Mouse (Mus musculus): ENCODE measurements around the gene Mprip. TPM values are rescaled to one million over a fixed set of nuclear protein-coding genes. Genes with fewer than 3 reads are reported as not detected.
A peak's percentile ranks its signal among the peaks of the same experiment; 100 is the strongest.

Mprip gene
- polyA plus RNA-seq, 2 experiments: 87.1 to 122 TPM

- WGBS: 0% methylated on average over 13 of the region's 82 CpGs
- 0 out of 2 replicates have a peak, but pooled peaks have one; percentile 63 for TF ChIP-seq POLR2A (IDR thresholded peaks at IDR 0.05; ENCODE audit: borderline replicate concordance, extremely low read depth, insufficient read depth, insufficient read length)
These were observed 1.2 kb downstream of the Mprip start for GRCm38 (mm10) chr11:59662249-59662788.

DNA sequence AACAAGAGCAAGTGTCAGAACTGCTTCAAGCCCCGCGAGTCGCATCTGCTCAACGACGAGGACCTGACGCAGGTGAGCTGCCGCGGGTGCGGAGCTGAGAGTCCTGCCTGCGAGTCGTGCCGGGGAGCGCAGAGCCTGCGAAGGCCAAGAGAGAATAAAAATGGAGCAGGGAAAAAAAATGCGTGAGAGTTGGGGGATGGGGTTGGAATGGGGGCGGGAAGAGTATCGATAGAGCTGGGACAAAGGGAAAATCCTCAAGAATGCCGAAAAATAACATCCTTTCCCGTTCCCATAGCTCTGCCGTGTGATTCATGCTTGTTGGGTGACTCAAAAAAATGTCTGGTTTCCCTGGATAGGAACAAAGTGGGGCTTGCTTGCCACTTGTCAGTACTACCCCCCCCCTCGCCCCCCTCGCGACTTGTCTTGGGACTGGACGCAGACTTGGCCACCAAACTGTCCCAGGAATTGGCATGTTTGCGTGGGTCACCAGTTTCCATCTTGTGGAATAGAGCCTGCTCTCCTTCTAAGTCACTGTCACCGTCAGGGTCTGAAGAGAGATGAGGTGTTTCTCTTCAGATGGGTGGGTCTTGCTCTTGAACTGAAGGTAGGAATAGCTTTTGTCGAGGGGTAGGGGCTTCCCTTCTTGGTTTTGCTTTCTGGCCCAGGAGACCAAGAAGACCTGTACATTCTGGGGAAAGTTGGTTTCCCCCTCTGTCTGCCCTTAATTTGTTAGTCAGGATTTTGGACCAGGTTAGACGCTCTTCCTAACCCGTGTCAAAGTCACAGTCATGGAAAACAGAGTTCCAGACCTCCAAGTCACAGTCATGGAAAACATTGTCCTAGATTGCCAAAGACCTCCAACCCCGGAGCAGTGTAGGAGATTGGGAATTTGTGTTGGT lies 2.0 kb downstream of the Mprip start:
- ATAC-seq (ENCODE audit: low FRiP score, low read depth): no peak
- peak overlapping the region; percentile 82 for H3K9ac ChIP-seq (ENCODE audit: low read depth, low read length, severe bottlenecking)
- H3K27ac ChIP-seq (replicated peaks; ENCODE audit: low read depth, low read length): peak overlapping the region; percentile 80; the same call in 1 of the 2 replicates
- H3K4me1 ChIP-seq (ENCODE audit: control insufficient read depth, insufficient read depth, low read length): peaks cover 37% of the 10 kb centered on the region
- H3K4me3 ChIP-seq (replicated peaks; ENCODE audit: low read length): peak overlapping the region; percentile 64
- H3K36me3 ChIP-seq (ENCODE audit: control insufficient read depth, insufficient read depth, low read length): no peaks in the 10 kb centered on the region
- peak overlapping the region; percentile 85 for H3K4me2 ChIP-seq (replicated peaks; ENCODE audit: low read depth, low read length, severe bottlenecking)
- 2% methylated on average over 30 of the region's 30 CpGs for WGBS
- DNase-seq (ENCODE audit: low spot score): no peak
- TF ChIP-seq POLR2A (IDR thresholded peaks at IDR 0.05; ENCODE audit: borderline replicate concordance, extremely low read depth, insufficient read depth, insufficient read length): no peak
- no peaks in the 10 kb centered on the region for H3K27me3 ChIP-seq (ENCODE audit: control insufficient read depth, insufficient read depth, low read length)
- H3K9me3 ChIP-seq (ENCODE audit: control insufficient read depth, low read length): no peaks in the 10 kb centered on the region

More at GRCm38 (mm10) chr11:59662249-59662788, 1.2 kb downstream of the Mprip start:
- peaks cover 37% of the 10 kb centered on the region for H3K4me1 ChIP-seq (ENCODE audit: control insufficient read depth, insufficient read depth, low read length)
- no peaks in the 10 kb centered on the region for H3K36me3 ChIP-seq (ENCODE audit: control insufficient read depth, insufficient read depth, low read length)
- H3K4me2 ChIP-seq (replicated peaks; ENCODE audit: low read depth, low read length, severe bottlenecking): peak overlapping the region; percentile 85
- peak overlapping the region; percentile 80 for H3K27ac ChIP-seq (replicated peaks; ENCODE audit: low read depth, low read length)
- no peaks in the 10 kb centered on the region for H3K27me3 ChIP-seq (ENCODE audit: control insufficient read depth, insufficient read depth, low read length)
- H3K4me3 ChIP-seq (replicated peaks; ENCODE audit: low read length): peak overlapping the region; percentile 64
- peak; percentile 99 for ATAC-seq (ENCODE audit: low FRiP score, low read depth)
- peak overlapping the region; percentile 82 for H3K9ac ChIP-seq (ENCODE audit: low read depth, low read length, severe bottlenecking)
- DNase-seq (ENCODE audit: low spot score): peak; percentile 97
- no peaks in the 10 kb centered on the region for H3K9me3 ChIP-seq (ENCODE audit: control insufficient read depth, low read length)

DNA sequence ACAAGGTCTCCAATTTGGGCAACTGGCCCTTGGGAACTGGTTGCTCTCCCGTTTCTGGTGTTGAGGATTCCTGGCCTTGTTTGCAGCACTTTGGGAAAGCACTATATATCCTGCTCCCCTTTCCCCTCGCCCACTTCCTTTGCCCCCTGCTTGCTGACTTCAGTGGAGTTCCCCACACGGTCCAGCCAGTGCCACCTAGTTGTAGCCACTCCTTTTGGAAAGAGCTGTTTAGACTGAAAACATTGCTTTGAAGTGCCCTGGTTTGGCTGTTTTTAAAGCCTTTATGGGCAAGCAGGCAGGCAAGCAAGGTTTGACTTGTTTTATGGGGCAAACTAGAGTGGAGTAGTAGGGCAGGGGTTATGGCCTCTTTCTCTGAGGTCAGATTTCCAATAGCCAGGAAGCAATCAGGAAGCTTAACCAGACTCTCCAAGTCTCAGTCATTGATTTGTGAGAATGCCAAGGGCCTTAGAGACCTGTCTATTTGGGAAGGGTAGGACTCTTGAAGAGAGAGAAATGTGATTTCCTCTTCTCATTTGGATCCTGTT lies 2.7 kb downstream of the Mprip start:
- no peak overlapping the region for H3K27ac ChIP-seq (replicated peaks; ENCODE audit: low read depth, low read length)
- peak overlapping the region; percentile 85 for H3K4me2 ChIP-seq (replicated peaks; ENCODE audit: low read depth, low read length, severe bottlenecking)
- no peak for TF ChIP-seq POLR2A (IDR thresholded peaks at IDR 0.05; ENCODE audit: borderline replicate concordance, extremely low read depth, insufficient read depth, insufficient read length)
- peak overlapping the region; percentile 64 for H3K4me3 ChIP-seq (replicated peaks; ENCODE audit: low read length)
- H3K4me1 ChIP-seq (ENCODE audit: control insufficient read depth, insufficient read depth, low read length): peaks cover 37% of the 10 kb centered on the region
- no peak for DNase-seq (ENCODE audit: low spot score)
- no peaks in the 10 kb centered on the region for H3K36me3 ChIP-seq (ENCODE audit: control insufficient read depth, insufficient read depth, low read length)
- WGBS: 11% methylated on average over 3 of the region's 3 CpGs
- no peaks in the 10 kb centered on the region for H3K27me3 ChIP-seq (ENCODE audit: control insufficient read depth, insufficient read depth, low read length)
- peak overlapping the region; percentile 82 for H3K9ac ChIP-seq (ENCODE audit: low read depth, low read length, severe bottlenecking)
- H3K9me3 ChIP-seq (ENCODE audit: control insufficient read depth, low read length): no peaks in the 10 kb centered on the region
- ATAC-seq (ENCODE audit: low FRiP score, low read depth): no peak

- peaks cover 37% of the 10 kb centered on the region for H3K4me1 ChIP-seq (ENCODE audit: control insufficient read depth, insufficient read depth, low read length)
- no peak for ATAC-seq (ENCODE audit: low FRiP score, low read depth)
- H3K4me2 ChIP-seq (replicated peaks; ENCODE audit: low read depth, low read length, severe bottlenecking): peak overlapping the region; percentile 8; the same call in 1 of the 2 replicates
- DNase-seq (ENCODE audit: low spot score): peak; percentile 23
- peak overlapping the region; percentile 28 for H3K9ac ChIP-seq (ENCODE audit: low read depth, low read length, severe bottlenecking)
- no peaks in the 10 kb centered on the region for H3K9me3 ChIP-seq (ENCODE audit: control insufficient read depth, low read length)
- 16% methylated on average over 3 of the region's 3 CpGs for WGBS
- 0 out of 2 replicates have a peak overlapping the region, but pooled peaks have one; percentile 0 for H3K4me3 ChIP-seq (replicated peaks; ENCODE audit: low read length)
- no peak overlapping the region for H3K27ac ChIP-seq (replicated peaks; ENCODE audit: low read depth, low read length)
- no peaks in the 10 kb centered on the region for H3K36me3 ChIP-seq (ENCODE audit: control insufficient read depth, insufficient read depth, low read length)
- H3K27me3 ChIP-seq (ENCODE audit: control insufficient read depth, insufficient read depth, low read length): no peaks in the 10 kb centered on the region
- no peak for TF ChIP-seq POLR2A (IDR thresholded peaks at IDR 0.05; ENCODE audit: borderline replicate concordance, extremely low read depth, insufficient read depth, insufficient read length)
These were observed 3.7 kb downstream of the Mprip start for GRCm38 (mm10) chr11:59664818-59665217.

- no peaks in the 10 kb centered on the region for H3K27me3 ChIP-seq (ENCODE audit: control insufficient read depth, insufficient read depth, low read length)
- TF ChIP-seq POLR2A (IDR thresholded peaks at IDR 0.05; ENCODE audit: borderline replicate concordance, extremely low read depth, insufficient read depth, insufficient read length): no peak
- DNase-seq (ENCODE audit: low spot score) (no peak), ATAC-seq (ENCODE audit: low FRiP score, low read depth) (no peak)
- H3K4me1 ChIP-seq (ENCODE audit: control insufficient read depth, insufficient read depth, low read length): no peaks in the 10 kb centered on the region; the same call in 1 of the 2 replicates
- no peaks in the 10 kb centered on the region for H3K36me3 ChIP-seq (ENCODE audit: control insufficient read depth, insufficient read depth, low read length)
- WGBS: 71% methylated on average over 4 of the region's 4 CpGs
- H3K9ac ChIP-seq (ENCODE audit: low read depth, low read length, severe bottlenecking): no peak overlapping the region
- H3K9me3 ChIP-seq (ENCODE audit: control insufficient read depth, low read length): no peaks in the 10 kb centered on the region
- H3K27ac ChIP-seq (replicated peaks; ENCODE audit: low read depth, low read length): no peak overlapping the region
- H3K4me3 ChIP-seq (replicated peaks; ENCODE audit: low read length): no peak overlapping the region
- H3K4me2 ChIP-seq (replicated peaks; ENCODE audit: low read depth, low read length, severe bottlenecking): no peak overlapping the region
These were observed 10.1 kb downstream of the Mprip start for GRCm38 (mm10) chr11:59671049-59671693.
